ENCODE assay signal across 7 mouse cellular contexts in the genomic region with DNA sequence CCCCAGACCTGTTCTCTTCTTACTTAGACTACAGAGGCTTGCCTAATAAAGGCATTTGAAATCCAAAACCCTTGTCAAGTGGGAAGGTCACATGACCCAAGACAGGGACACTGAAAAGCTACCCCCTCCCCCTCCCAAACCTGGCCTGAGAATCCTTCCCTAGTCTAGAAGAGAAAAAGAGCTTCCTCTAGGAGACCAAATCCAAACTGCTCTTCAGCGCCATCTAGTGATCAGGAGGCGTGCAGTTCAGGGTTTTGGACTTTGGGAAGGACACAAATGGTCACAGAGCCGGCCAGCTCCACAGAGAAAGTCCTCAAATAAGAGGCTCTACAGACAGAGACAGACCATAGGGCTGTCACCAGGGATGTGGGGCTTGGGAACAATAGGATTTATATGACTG. TPM values are rescaled to one million over a fixed set of nuclear protein-coding genes. Genes with fewer than 3 reads are reported as not detected.
DNase-seq lines count a peak whose midpoint lies in the region; ATAC-seq and TF ChIP-seq lines count a peak whose summit lies in the region.

No protein-coding gene starts in this region.

- TF ChIP-seq CTCF in G1E (IDR thresholded peaks at IDR 0.05; ENCODE audit: low read depth, low read length), result 0 out of 2 replicates have a peak, but pooled peaks have one; percentile 14

- peaks cover 37% of the 10 kb centered on the region for H3K9me3 ChIP-seq in G1E (replicated peaks)

- intact Hi-C loops in heart, postnatal 10 days (cut with DNase I), result loop anchor here (2.0 to 5.0 kb wide), 3 partner anchors 37 to 134 kb away; no protein-coding TSS in a partner anchor

- no peak for DNase-seq in G1E (ENCODE audit: low spot score)
- DNase-seq in adrenal gland, adult 2 months, result peak; percentile 61
- peak; percentile 94 for DNase-seq in embryo, embryonic 10.5 days (ENCODE audit: low spot score)
- DNase-seq in heart, postnatal 10 days, result peak; percentile 73 to 85
- peak; percentile 72 to 79 for DNase-seq in layer of hippocampus, postnatal 10 days (ENCODE audit: low spot score in 2 of 2)
- DNase-seq in right cerebral cortex, postnatal 14 days, result peak; percentile 63

- H3K36me3 ChIP-seq in G1E (replicated peaks), result no peaks in the 10 kb centered on the region

- no peak overlapping the region for H3K4me3 ChIP-seq in G1E (ENCODE audit: low read depth, low read length)

- ATAC-seq in G1E (ENCODE audit: extremely low read depth, insufficient number of reproducible peaks, low FRiP score, poor library complexity, severe bottlenecking), result no peak
- peak; percentile 76 for ATAC-seq in megakaryocyte, adult 5-6 weeks (ENCODE audit: poor library complexity, severe bottlenecking)

- H3K4me1 ChIP-seq in G1E (ENCODE audit: insufficient read depth, low read depth, low read length), result no peaks in the 10 kb centered on the region

- no peaks in the 10 kb centered on the region for H3K27me3 ChIP-seq in G1E (ENCODE audit: insufficient read depth, low read length)

RNA-seq across cellular contexts. Expression of a gene that starts 28.2 kb away (rescaled TPM):
- total RNA-seq in G1E (2014; fragmentation: Nextera tagmentation) (6.0 and 7.0 TPM in 2 replicates), G1E (2017) (1.5 and 1.9 TPM in 2 replicates)
- polyA plus RNA-seq in G1E (2012), result 0.11 TPM in 2 replicates
- under 1 TPM; 0.14 to 0.17 TPM for total RNA-seq in adrenal gland, adult 2 months (2021)
- 0.10 and 0.15 TPM in 2 replicates for polyA plus RNA-seq in adrenal gland, adult 2 months (2012; rRNA removed)
- total RNA-seq in heart, postnatal 10 days (2021), result under 1 TPM; 0.22 TPM
- 1 to 10 TPM; 1.0 to 1.4 TPM for total RNA-seq in layer of hippocampus, postnatal 10 days (2021)
- total RNA-seq in megakaryocyte, adult 5-6 weeks (2015), result 0.02 and 0.36 TPM in 2 replicates
- 0.08 and 0.29 TPM in 2 replicates for total RNA-seq in megakaryocyte, adult 5-6 weeks (2017)

RNA-seq across cellular contexts. Expression of a gene that starts 31.6 kb away (rescaled TPM):
- total RNA-seq in G1E (2014; fragmentation: Nextera tagmentation), result 67.4 and 69.8 TPM in 2 replicates
- 73.8 and 88.6 TPM in 2 replicates for total RNA-seq in G1E (2017)
- polyA plus RNA-seq in G1E (2012), result 12.6 and 19.8 TPM in 2 replicates
- 10 to 100 TPM; 31.8 to 44.1 TPM for total RNA-seq in adrenal gland, adult 2 months (2021)
- polyA plus RNA-seq in adrenal gland, adult 2 months (2012; rRNA removed), result 6.0 and 6.6 TPM in 2 replicates
- 10 to 100 TPM; 21.2 to 21.9 TPM for total RNA-seq in heart, postnatal 10 days (2021)
- total RNA-seq in layer of hippocampus, postnatal 10 days (2021), result 10 to 100 TPM; 31.5 to 31.7 TPM
- total RNA-seq in megakaryocyte, adult 5-6 weeks (2015), result 29.8 and 32.3 TPM in 2 replicates
- total RNA-seq in megakaryocyte, adult 5-6 weeks (2017), result 74.2 and 78.5 TPM in 2 replicates

RNA-seq across cellular contexts. Expression of a gene that starts 35.8 kb away (rescaled TPM):
- total RNA-seq in G1E (2014; fragmentation: Nextera tagmentation) (not detected in 2 replicates), G1E (2017) (0.06 and 0.27 TPM in 2 replicates)
- polyA plus RNA-seq in G1E (2012), result not detected in 2 replicates
- total RNA-seq in adrenal gland, adult 2 months (2021), result 1 to 10 TPM; 1.7 to 1.8 TPM
- polyA plus RNA-seq in adrenal gland, adult 2 months (2012; rRNA removed), result 5.2 and 5.5 TPM in 2 replicates
- total RNA-seq in heart, postnatal 10 days (2021), result 1 to 10 TPM; 2.0 to 2.9 TPM
- 10 to 100 TPM; 11.6 to 13.8 TPM for total RNA-seq in layer of hippocampus, postnatal 10 days (2021)
- 0.09 and 0.14 TPM in 2 replicates for total RNA-seq in megakaryocyte, adult 5-6 weeks (2015)
- 0.22 and 0.69 TPM in 2 replicates for total RNA-seq in megakaryocyte, adult 5-6 weeks (2017)
